Mouse (Mus musculus) hindbrain, embryonic 15.5 days (tissue): ENCODE measurements at regions not wholly inside any gene's neighbourhood (a gene's known extent, or its start where the extent isn't known, plus 50 kb on each side); places are given as distances from the start of the nearest gene placed in this dataset.

Experiments
- ATAC-seq: fragments of 200-750 bp; cut with Nextera tagmentation; 2 replicates; pipeline ENCODE4 v1.8.0; 2017; ENCODE audit warnings: low read depth, moderate number of reproducible peaks, moderate TSS enrichment; ENCODE audit not compliant: low FRiP score
- H3K27ac ChIP-seq: fragments of 300-500 bp; sonication (generic); replicated peaks from 2 replicates; pipeline ENCODE4 v1.5.1; 2015; ENCODE audit warnings: mild to moderate bottlenecking, inconsistent platforms
- H3K27me3 ChIP-seq: fragments of 300-500 bp; sonication (generic); 2 replicates; pipeline ENCODE4 v1.6.1; 2015; ENCODE audit warnings: control low read depth, inconsistent platforms
- H3K36me3 ChIP-seq: fragments of 300-500 bp; sonication (generic); 2 replicates; pipeline ENCODE4 v1.6.1; 2015; ENCODE audit warnings: control low read depth, inconsistent platforms
- H3K4me1 ChIP-seq: fragments of 300-500 bp; sonication (generic); replicated peaks from 2 replicates; pipeline ENCODE4 v1.6.1; 2015; ENCODE audit warnings: control low read depth, inconsistent platforms
- H3K4me2 ChIP-seq: fragments of 300-500 bp; sonication (generic); 2 replicates; pipeline ENCODE4 v1.6.1; 2015; ENCODE audit warnings: moderate library complexity, mild to moderate bottlenecking, inconsistent platforms
- H3K4me3 ChIP-seq: fragments of 300-500 bp; sonication (generic); 2 replicates; pipeline ENCODE4 v1.5.1; 2015; ENCODE audit warnings: mild to moderate bottlenecking, inconsistent platforms
- H3K9ac ChIP-seq: fragments of 300-500 bp; sonication (generic); 2 replicates; pipeline ENCODE4 v1.6.1; 2015; ENCODE audit warnings: inconsistent platforms
- H3K9me3 ChIP-seq: fragments of 300-500 bp; sonication (generic); 2 replicates; pipeline ENCODE4 v1.6.1; 2016; ENCODE audit warnings: control low read depth, inconsistent platforms
- WGBS: fragments of 180-500 bp; shearing (Covaris S2); methylation state at CpG from one replicate; pipeline ENCODE4 v1.1.7; 2015; 5-methylcytosine and 5-hydroxymethylcytosine counted together

DNA sequence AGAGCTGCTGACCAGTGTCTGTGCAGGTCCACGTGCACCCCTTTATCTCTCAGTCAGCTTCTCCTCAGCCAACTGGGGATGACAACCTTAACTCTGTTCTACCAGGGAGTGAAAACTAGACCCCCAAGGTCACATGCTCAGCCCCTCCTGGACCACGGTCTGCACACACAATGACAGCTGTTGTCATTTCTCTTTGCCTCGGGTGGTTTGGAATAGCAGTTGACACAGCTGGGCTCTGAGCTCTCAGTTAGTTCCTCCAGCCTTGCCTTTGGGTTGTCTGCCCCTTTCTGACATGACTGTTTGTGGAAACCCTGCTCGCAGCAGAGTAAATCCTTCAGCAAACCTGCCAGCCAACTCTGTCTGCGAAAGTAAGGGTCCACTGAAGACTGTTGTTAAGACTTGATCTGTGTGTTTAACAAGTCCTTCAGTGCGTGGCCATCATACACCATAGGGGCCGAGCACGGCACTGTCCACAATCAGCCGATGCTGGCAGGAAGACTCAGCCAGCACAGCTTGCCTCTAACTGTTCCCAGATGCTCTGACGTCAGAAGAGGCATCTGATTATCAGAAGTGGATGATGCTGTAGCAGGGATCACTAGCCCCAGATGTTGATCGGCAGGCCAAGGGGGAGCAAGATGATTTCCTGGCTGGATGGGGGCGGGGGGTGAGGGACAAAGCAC lies 106.7 kb upstream of the Lrig1 start:
- Histone ChIP-seq H3K9ac (no peak overlapping the region), H3K4me3 (no peak overlapping the region), H3K27ac (no peak overlapping the region), H3K27me3 (no peaks in the 10 kb centered on the region), H3K36me3 (no peaks in the 10 kb centered on the region), H3K4me1 (no peaks in the 10 kb centered on the region), H3K4me2 (no peak overlapping the region), H3K9me3 (no peaks in the 10 kb centered on the region)
- no peak for ATAC-seq
- 66% methylated on average over 12 of the region's 12 CpGs for WGBS

DNA sequence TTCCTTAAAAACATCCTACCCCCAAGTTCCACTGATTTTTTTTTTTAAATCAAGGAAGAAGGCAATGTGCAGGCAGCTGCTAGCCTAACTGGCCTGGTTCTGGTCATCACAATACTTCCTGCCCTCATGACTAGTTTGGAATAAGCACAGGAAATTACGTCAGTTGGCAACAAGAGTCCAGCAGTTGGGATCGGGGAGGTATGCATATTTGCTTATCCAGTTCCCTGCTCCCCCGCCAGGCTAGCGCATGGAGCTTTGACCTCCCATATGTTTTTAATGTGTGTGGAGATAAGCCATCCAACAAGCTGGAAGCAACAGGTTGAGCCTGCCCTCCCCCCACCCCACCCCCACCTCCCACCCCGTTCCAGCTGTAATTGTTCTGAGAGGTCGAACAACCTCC lies 105.7 kb upstream of the Lrig1 start:
- no peak overlapping the region for H3K27ac ChIP-seq
- H3K4me1 ChIP-seq: peaks cover 4% of the 10 kb centered on the region; the same call in 1 of the 2 replicates
- no peak overlapping the region for H3K4me3 ChIP-seq
- no peaks in the 10 kb centered on the region for H3K9me3 ChIP-seq
- no peaks in the 10 kb centered on the region for H3K36me3 ChIP-seq
- no peak for ATAC-seq
- no peaks in the 10 kb centered on the region for H3K27me3 ChIP-seq
- WGBS: 74% methylated on average over 6 of the region's 6 CpGs
- H3K4me2 ChIP-seq: no peak overlapping the region
- no peak overlapping the region for H3K9ac ChIP-seq

- H3K9me3 ChIP-seq: no peaks in the 10 kb centered on the region
- H3K4me1 ChIP-seq: peaks cover 4% of the 10 kb centered on the region; the same call in 1 of the 2 replicates
- H3K4me2 ChIP-seq: no peak overlapping the region
- ATAC-seq: no peak
- H3K27me3 ChIP-seq: no peaks in the 10 kb centered on the region
- no peak overlapping the region for H3K9ac ChIP-seq
- no peak overlapping the region for H3K4me3 ChIP-seq
- 76% methylated on average over 10 of the region's 10 CpGs for WGBS
- H3K27ac ChIP-seq: no peak overlapping the region
- H3K36me3 ChIP-seq: no peaks in the 10 kb centered on the region
Observed at GRCm38 (mm10) chr6:94804284-94804815, 104.4 kb upstream of the Lrig1 start.

GRCm38 (mm10) chr6:94801039-94801438 lies 101.1 kb upstream of the Lrig1 start:
- Histone ChIP-seq H3K27me3 (no peaks in the 10 kb centered on the region), H3K4me1 (peaks cover 4% of the 10 kb centered on the region; the same call in 1 of the 2 replicates), H3K27ac (no peak overlapping the region), H3K4me2 (peak overlapping the region; percentile 45), H3K36me3 (no peaks in the 10 kb centered on the region), H3K9me3 (no peaks in the 10 kb centered on the region), H3K4me3 (no peak overlapping the region), H3K9ac (no peak overlapping the region)
- peak; percentile 63 for ATAC-seq
- 10% methylated on average over 12 of the region's 12 CpGs for WGBS

- ATAC-seq: no peak
- Histone ChIP-seq H3K4me2 (no peak overlapping the region), H3K36me3 (no peaks in the 10 kb centered on the region), H3K9me3 (no peaks in the 10 kb centered on the region), H3K9ac (no peak overlapping the region), H3K4me1 (peaks cover 4% of the 10 kb centered on the region; the same call in 1 of the 2 replicates), H3K27me3 (no peaks in the 10 kb centered on the region), H3K27ac (no peak overlapping the region), H3K4me3 (no peak overlapping the region)
- 91% methylated on average over 4 of the region's 4 CpGs for WGBS
Observed at GRCm38 (mm10) chr6:94798545-94799211, 98.7 kb upstream of the Lrig1 start.

DNA sequence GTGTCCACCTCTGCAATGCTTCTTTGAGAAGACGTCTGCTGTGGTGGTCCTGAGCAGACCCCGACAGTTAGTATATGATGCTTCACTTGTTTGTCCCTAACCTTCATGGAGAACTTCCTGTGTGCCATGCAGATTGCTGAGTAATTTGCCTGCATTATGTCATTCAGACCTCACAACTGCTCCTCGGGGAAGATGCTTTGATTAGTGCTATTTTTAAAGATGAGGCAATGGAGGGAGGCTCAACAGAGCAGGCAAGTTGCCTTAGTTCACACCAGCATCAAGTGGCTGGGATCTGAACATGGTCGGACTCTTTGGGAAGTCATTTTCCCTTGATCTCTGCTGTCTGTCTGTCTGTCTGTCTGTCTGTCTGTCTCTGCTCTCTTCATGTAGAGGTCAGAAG lies 95.5 kb upstream of the Lrig1 start:
- Histone ChIP-seq H3K4me2 (no peak overlapping the region), H3K9ac (no peak overlapping the region), H3K27me3 (no peaks in the 10 kb centered on the region), H3K4me3 (no peak overlapping the region), H3K27ac (no peak overlapping the region), H3K36me3 (no peaks in the 10 kb centered on the region), H3K4me1 (no peaks in the 10 kb centered on the region), H3K9me3 (no peaks in the 10 kb centered on the region)
- ATAC-seq: no peak
- WGBS: 83% methylated on average over 4 of the region's 4 CpGs

DNA sequence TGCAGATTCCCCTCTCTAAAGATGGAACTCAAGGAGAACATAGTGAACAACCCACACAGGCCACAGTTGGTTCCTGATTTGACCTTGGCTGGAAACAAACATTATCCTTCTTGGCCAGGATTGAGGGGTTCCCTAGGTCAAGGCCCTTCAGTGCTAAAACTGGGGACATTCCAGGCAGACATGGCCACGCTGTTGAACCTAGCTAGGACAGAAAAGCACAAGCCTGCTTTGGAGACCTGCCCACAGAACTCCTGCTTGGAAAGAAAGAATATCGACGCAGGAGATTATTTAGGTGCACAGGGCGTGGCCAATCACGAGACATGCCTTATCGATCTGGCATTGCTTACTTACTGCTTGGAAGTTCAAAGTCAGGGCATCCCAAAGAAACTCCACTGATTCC lies 93.6 kb upstream of the Lrig1 start:
- H3K4me1 ChIP-seq: peaks cover 12% of the 10 kb centered on the region; the same call in 1 of the 2 replicates
- no peak overlapping the region for H3K4me3 ChIP-seq
- H3K9me3 ChIP-seq: no peaks in the 10 kb centered on the region
- WGBS: 91% methylated on average over 6 of the region's 6 CpGs
- no peak overlapping the region for H3K4me2 ChIP-seq
- no peak overlapping the region for H3K27ac ChIP-seq
- no peaks in the 10 kb centered on the region for H3K36me3 ChIP-seq
- no peak for ATAC-seq
- no peaks in the 10 kb centered on the region for H3K27me3 ChIP-seq
- H3K9ac ChIP-seq: no peak overlapping the region

DNA sequence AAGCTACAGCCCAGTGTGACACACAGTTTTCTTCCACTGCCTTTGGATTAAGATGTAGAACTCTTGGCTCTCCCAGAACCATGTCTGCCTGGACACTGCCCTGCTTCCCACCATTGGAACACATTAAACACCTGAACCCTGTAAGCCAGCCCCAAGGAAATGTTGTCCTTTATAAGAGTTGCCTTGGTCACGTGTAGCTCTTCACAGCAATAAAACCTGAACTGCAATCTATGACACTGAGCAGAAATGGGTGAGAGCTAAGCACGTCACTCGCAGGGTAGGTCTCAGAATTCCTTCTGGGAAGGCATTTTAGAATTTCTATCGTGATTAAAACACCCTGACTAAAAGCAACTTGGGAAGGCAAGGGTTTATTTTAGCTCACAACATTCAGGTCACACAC lies 92.4 kb upstream of the Lrig1 start:
- no peak overlapping the region for H3K9ac ChIP-seq
- H3K27ac ChIP-seq: no peak overlapping the region
- ATAC-seq: no peak
- no peaks in the 10 kb centered on the region for H3K36me3 ChIP-seq
- H3K4me2 ChIP-seq: no peak overlapping the region
- H3K4me3 ChIP-seq: no peak overlapping the region
- H3K4me1 ChIP-seq: peaks cover 13% of the 10 kb centered on the region; the same call in 1 of the 2 replicates
- 87% methylated on average over 4 of the region's 4 CpGs for WGBS
- H3K27me3 ChIP-seq: no peaks in the 10 kb centered on the region
- H3K9me3 ChIP-seq: no peaks in the 10 kb centered on the region

GRCm38 (mm10) chr6:94789308-94789763 lies 89.4 kb upstream of the Lrig1 start:
- 33% methylated on average over 5 of the region's 5 CpGs for WGBS
- no peaks in the 10 kb centered on the region for H3K36me3 ChIP-seq
- H3K27ac ChIP-seq: peak overlapping the region; percentile 6; the same call in 1 of the 2 replicates
- H3K9me3 ChIP-seq: no peaks in the 10 kb centered on the region
- peaks cover 13% of the 10 kb centered on the region; the same call in 1 of the 2 replicates for H3K4me1 ChIP-seq
- no peaks in the 10 kb centered on the region for H3K27me3 ChIP-seq
- no peak overlapping the region for H3K9ac ChIP-seq
- no peak overlapping the region for H3K4me3 ChIP-seq
- peak; percentile 85 for ATAC-seq
- no peak overlapping the region for H3K4me2 ChIP-seq

- Histone ChIP-seq H3K4me3 (no peak overlapping the region), H3K4me2 (no peak overlapping the region), H3K9ac (no peak overlapping the region), H3K36me3 (no peaks in the 10 kb centered on the region), H3K27me3 (no peaks in the 10 kb centered on the region), H3K4me1 (no peaks in the 10 kb centered on the region), H3K27ac (no peak overlapping the region), H3K9me3 (no peaks in the 10 kb centered on the region)
- 88% methylated on average over 1 of the region's 1 CpGs for WGBS
- ATAC-seq: no peak
Observed at GRCm38 (mm10) chr6:94783471-94783870, 83.5 kb upstream of the Lrig1 start.

- H3K4me1 ChIP-seq: no peaks in the 10 kb centered on the region
- H3K36me3 ChIP-seq: no peaks in the 10 kb centered on the region
- H3K9ac ChIP-seq: no peak overlapping the region
- H3K27ac ChIP-seq: no peak overlapping the region
- H3K4me3 ChIP-seq: no peak overlapping the region
- no peaks in the 10 kb centered on the region for H3K27me3 ChIP-seq
- H3K4me2 ChIP-seq: no peak overlapping the region
- WGBS: 94% methylated on average over 4 of the region's 4 CpGs
- H3K9me3 ChIP-seq: no peaks in the 10 kb centered on the region
- no peak for ATAC-seq
Observed at GRCm38 (mm10) chr6:94780621-94781020, 80.7 kb upstream of the Lrig1 start.

GRCm38 (mm10) chr6:94779854-94780253 lies 79.9 kb upstream of the Lrig1 start:
- ATAC-seq: no peak
- no peak overlapping the region for H3K27ac ChIP-seq
- H3K4me1 ChIP-seq: no peaks in the 10 kb centered on the region
- no peak overlapping the region for H3K4me2 ChIP-seq
- WGBS: 78% methylated on average over 7 of the region's 7 CpGs
- no peaks in the 10 kb centered on the region for H3K36me3 ChIP-seq
- H3K27me3 ChIP-seq: no peaks in the 10 kb centered on the region
- no peak overlapping the region for H3K4me3 ChIP-seq
- H3K9me3 ChIP-seq: no peaks in the 10 kb centered on the region
- H3K9ac ChIP-seq: no peak overlapping the region
